Mouse (Mus musculus): ENCODE measurements around the gene Atp6v0e. TPM values are rescaled to one million over a fixed set of nuclear protein-coding genes. Genes with fewer than 3 reads are reported as not detected.

Atp6v0e gene
- polyA plus RNA-seq, 1 experiment from 2014 or later, result 305 TPM

- no peak for TF ChIP-seq CTCF (IDR thresholded peaks at IDR 0.05)
- ChIA-PET POLR2A (interaction anchor here (1.0 to 1.4 kb wide), 3 partner anchors 14 to 38 kb away, joined by 3 read pairs; partner anchors contain the start of gene Crebrf), CTCF (interaction anchor here (1.7 kb wide), 1 partner anchor 168 kb away, joined by 3 read pairs; no protein-coding TSS in a partner anchor)
- in situ Hi-C loops (cut with MboI; ENCODE audit: low pct_unique_long_range_greater_than_20kb), result no loop called here
- no peaks in the 10 kb centered on the region for H3K27me3 ChIP-seq
- ATAC-seq (peak; percentile 78), DNase-seq (ENCODE audit: low read depth, low spot score) (no peak)
Observed at GRCm38 (mm10) chr17:26676616-26677376, 13.8 kb downstream of the Atp6v0e start.

GRCm38 (mm10) chr17:26677711-26678637 is 14.9 kb downstream of the Atp6v0e start:
- ChIA-PET CTCF (interaction anchor here (1.7 kb wide), 1 partner anchor 169 kb away, joined by 3 read pairs; no protein-coding TSS in a partner anchor), POLR2A (interaction anchor here (0.7 to 1.4 kb wide), 6 partner anchors 13 to 113 kb away, joined by 3 to 4 read pairs (median 3); partner anchors contain the start of gene Crebrf)
- in situ Hi-C loops (cut with MboI; ENCODE audit: low pct_unique_long_range_greater_than_20kb), result no loop called here
- no peaks in the 10 kb centered on the region for H3K27me3 ChIP-seq
- no peak for TF ChIP-seq CTCF (IDR thresholded peaks at IDR 0.05)
- ATAC-seq (no peak), DNase-seq (ENCODE audit: low read depth, low spot score) (no peak)

- in situ Hi-C loops (cut with MboI; ENCODE audit: low pct_unique_long_range_greater_than_20kb), result no loop called here
- CTCF ChIA-PET, result interaction anchor here (0.9 to 1.1 kb wide), 2 partner anchors 10 to 11 kb away, joined by 3 read pairs; no protein-coding TSS in a partner anchor
- TF ChIP-seq CTCF (IDR thresholded peaks at IDR 0.05), result no peak
- ATAC-seq (no peak), DNase-seq (ENCODE audit: low read depth, low spot score) (no peak)
- H3K27me3 ChIP-seq, result no peaks in the 10 kb centered on the region
- POLR2A ChIA-PET, result interaction anchor here (1.0 kb wide), 1 partner anchor 10 kb away, joined by 3 read pairs; no protein-coding TSS in a partner anchor
Observed at GRCm38 (mm10) chr17:26681276-26681675, 18.2 kb downstream of the Atp6v0e start.

- ATAC-seq (no peak), DNase-seq (ENCODE audit: low read depth, low spot score) (no peak)
- ChIA-PET POLR2A (no interaction called here), CTCF (interaction anchor here (1.2 kb wide), 1 partner anchor 14 kb away, joined by 3 read pairs; no protein-coding TSS in a partner anchor)
- in situ Hi-C loops (cut with MboI; ENCODE audit: low pct_unique_long_range_greater_than_20kb), result no loop called here
- H3K27me3 ChIP-seq, result no peaks in the 10 kb centered on the region
- TF ChIP-seq CTCF (IDR thresholded peaks at IDR 0.05), result no peak
Observed at GRCm38 (mm10) chr17:26686334-26687000, 23.4 kb downstream of the Atp6v0e start.

GRCm38 (mm10) chr17:26688795-26689735 is 26.0 kb downstream of the Atp6v0e start:
- no peak for ATAC-seq
- no peaks in the 10 kb centered on the region for H3K27me3 ChIP-seq
- CTCF ChIA-PET, result interaction anchor here (1.3 to 1.6 kb wide), 2 partner anchors 9 to 11 kb away, joined by 5 to 6 read pairs; no protein-coding TSS in a partner anchor
- no peak for TF ChIP-seq CTCF (IDR thresholded peaks at IDR 0.05)
- in situ Hi-C loops (cut with MboI; ENCODE audit: low pct_unique_long_range_greater_than_20kb), result no loop called here
- DNase-seq (ENCODE audit: low read depth, low spot score), result no peak
- POLR2A ChIA-PET, result no interaction called here

GRCm38 (mm10) chr17:26689810-26690209 is 26.8 kb downstream of the Atp6v0e start:
- H3K27me3 ChIP-seq, result no peaks in the 10 kb centered on the region
- no peak for ATAC-seq
- no peak for DNase-seq (ENCODE audit: low read depth, low spot score)
- TF ChIP-seq CTCF (IDR thresholded peaks at IDR 0.05), result no peak
- in situ Hi-C loops (cut with MboI; ENCODE audit: low pct_unique_long_range_greater_than_20kb), result no loop called here
- POLR2A ChIA-PET, result no interaction called here
- CTCF ChIA-PET, result interaction anchor here (1.1 to 1.6 kb wide), 3 partner anchors 10 to 100 kb away, joined by 3 to 6 read pairs (median 5); no protein-coding TSS in a partner anchor

- ATAC-seq (no peak), DNase-seq (ENCODE audit: low read depth, low spot score) (no peak)
- CTCF ChIA-PET, result interaction anchor here (1.1 to 2.0 kb wide), 3 partner anchors 11 to 99 kb away, joined by 3 to 8 read pairs (median 6); no protein-coding TSS in a partner anchor
- POLR2A ChIA-PET, result interaction anchor here (1.1 kb wide), 1 partner anchor 13 kb away, joined by 3 read pairs; no protein-coding TSS in a partner anchor
- no peak for TF ChIP-seq CTCF (IDR thresholded peaks at IDR 0.05)
- in situ Hi-C loops (cut with MboI; ENCODE audit: low pct_unique_long_range_greater_than_20kb), result no loop called here
- no peaks in the 10 kb centered on the region for H3K27me3 ChIP-seq
Observed at GRCm38 (mm10) chr17:26690236-26690635, 27.2 kb downstream of the Atp6v0e start.

- POLR2A ChIA-PET, result interaction anchor here (0.8 to 1.1 kb wide), 2 partner anchors 10 to 13 kb away, joined by 3 read pairs; no protein-coding TSS in a partner anchor
- CTCF ChIA-PET, result interaction anchor here (0.8 to 2.0 kb wide), 2 partner anchors 10 to 12 kb away, joined by 3 to 8 read pairs; no protein-coding TSS in a partner anchor
- in situ Hi-C loops (cut with MboI; ENCODE audit: low pct_unique_long_range_greater_than_20kb), result no loop called here
- H3K27me3 ChIP-seq, result no peaks in the 10 kb centered on the region
- ATAC-seq (no peak), DNase-seq (ENCODE audit: low read depth, low spot score) (no peak)
- no peak for TF ChIP-seq CTCF (IDR thresholded peaks at IDR 0.05)
Observed at GRCm38 (mm10) chr17:26691110-26691509, 28.1 kb downstream of the Atp6v0e start.

GRCm38 (mm10) chr17:26693424-26693823 is 30.4 kb downstream of the Atp6v0e start:
- in situ Hi-C loops (cut with MboI; ENCODE audit: low pct_unique_long_range_greater_than_20kb), result no loop called here
- ChIA-PET POLR2A (interaction anchor here (1.2 kb wide), 1 partner anchor 15 kb away, joined by 3 read pairs; no protein-coding TSS in a partner anchor), CTCF (interaction anchor here (0.9 kb wide), 1 partner anchor 9 kb away, joined by 3 read pairs; no protein-coding TSS in a partner anchor)
- ATAC-seq, result no peak
- DNase-seq (ENCODE audit: low read depth, low spot score), result no peak
- H3K27me3 ChIP-seq, result no peaks in the 10 kb centered on the region
- no peak for TF ChIP-seq CTCF (IDR thresholded peaks at IDR 0.05)

Data from Patski (cell line).